Mouse (Mus musculus): Measurements from ENCODE around the gene Myl6b.
"Not testable (repeated sequence)": the region's sequence is repeated elsewhere in the genome, so short reads cannot be mapped to it uniquely, and the experiment has no call there.

The Myl6b gene

DNA sequence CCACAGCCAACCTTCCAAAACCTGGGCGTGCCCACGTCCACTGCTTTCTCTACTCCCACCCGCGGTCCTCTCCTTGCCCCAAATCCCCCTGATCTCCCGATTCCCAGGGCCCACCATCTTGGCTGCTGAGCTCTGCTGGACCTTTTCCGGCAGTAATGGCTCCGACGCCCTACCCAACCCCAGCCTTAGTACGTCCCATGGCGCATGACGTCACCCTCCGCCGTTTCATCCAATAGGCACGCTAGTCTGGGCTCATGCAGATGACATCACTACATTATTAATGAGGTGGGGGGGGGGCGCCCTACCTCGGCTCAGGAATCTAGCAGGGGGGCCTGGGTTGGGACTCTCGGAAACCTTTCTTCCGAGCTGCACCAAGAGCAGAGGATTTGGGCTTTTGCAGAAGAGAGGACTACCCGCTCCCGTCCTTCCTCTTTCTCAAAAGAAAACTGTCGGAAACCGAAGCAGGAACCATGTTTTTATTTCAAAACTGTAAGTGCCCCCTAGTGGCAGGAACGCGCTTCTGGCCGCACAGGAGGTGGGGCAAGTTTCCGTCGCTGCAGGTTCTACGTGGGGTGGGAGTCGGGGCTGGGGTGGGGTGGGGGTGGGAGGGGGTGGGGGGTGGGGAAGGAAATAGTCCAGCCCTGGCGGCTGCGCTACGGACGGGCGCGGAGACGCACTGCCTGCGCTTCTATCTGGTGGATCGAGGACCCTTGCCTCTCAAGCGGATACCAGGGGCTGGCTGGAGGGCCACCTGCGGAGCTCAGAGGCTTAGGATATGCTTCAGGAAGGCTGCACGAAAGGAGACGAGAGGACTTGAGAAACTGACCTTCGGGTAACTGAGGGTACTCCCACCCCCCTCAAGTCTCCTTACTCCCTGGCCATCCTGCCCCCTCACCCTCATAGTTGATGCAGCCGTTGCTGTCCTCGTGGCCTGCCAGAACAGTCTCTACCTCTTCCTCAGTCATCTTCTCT lies 4.5 kb downstream of the Myl6b start, which contains the start of gene Myl6:
Myl6 (minus strand) TSS at position 451 of the 972 bp plus-strand sequence.
- DNase-seq (ENCODE audit: extremely low read depth, low read depth) = peak; percentile 95

DNA sequence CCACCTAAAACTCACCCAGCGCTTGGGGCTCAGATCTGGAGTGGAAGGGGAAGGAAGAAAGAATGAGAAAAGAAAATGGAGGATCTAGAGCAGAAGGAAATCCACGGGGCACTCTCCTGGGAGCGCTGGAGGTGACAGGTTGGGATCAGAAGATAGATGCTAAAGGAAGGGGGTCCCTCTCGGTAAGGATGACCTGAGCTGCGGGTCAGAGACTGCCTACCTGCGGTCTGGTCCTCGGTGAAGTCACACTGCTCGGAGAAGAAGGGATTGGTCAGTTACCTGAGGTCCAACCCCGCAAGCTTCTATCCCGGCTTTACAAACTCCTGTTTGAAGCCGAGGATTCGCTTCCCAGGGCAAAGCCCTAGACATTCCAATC lies 5.2 kb downstream of the Myl6b start:
- DNase-seq (ENCODE audit: extremely low read depth, low read depth) = no peak

DNA sequence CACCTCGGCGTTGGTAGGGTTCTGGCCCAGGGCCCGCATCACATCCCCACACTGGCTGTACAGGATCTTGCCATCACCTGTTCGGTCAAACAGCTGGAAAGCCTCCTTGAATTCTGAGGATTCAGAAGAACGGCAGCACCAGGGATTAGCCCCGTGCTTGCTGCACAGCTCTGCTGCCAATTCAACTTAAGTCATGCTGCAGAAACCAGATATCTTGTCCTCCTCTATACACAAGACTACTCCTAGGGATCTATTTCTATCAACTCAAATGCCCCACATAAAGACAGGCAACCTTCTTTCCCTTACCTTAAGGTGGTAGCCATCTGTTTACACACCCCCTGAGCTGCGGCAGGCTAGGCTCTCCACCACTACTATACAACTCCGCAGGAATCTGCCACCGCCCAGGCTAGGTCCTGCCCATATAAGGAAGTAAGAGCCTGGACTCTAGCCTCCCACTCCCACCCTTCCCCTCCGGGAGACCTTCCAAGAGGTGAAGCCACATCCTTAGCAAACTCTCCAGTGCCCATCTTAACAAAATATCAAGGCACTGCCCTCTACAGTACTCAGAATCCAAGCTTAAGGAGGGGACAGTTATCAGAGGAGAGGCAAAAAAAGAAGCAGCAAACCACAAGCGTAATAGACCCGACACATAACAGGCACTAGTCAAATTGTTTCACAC lies 5.7 kb downstream of the Myl6b start:
- peak; percentile 53 for DNase-seq (ENCODE audit: extremely low read depth, low read depth)

DNA sequence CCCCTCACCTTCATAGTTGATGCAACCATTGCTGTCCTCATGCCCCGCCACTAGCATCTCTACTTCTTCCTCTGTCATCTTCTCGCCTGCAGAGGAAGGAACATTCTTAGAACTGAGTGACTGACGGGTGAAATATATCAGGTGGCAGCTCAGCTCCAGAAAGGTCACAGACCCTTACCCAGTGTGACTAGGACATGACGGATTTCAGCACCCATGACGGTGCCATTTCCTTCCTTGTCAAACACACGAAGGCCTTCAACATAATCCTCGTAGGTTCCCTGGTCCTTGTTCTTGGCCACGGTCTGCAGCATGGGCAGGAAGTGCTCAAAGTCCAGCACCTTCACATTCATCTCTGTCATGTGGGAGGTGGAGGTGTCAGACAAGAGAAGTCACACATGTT lies 6.4 kb downstream of the Myl6b start:
- not testable (repeated sequence) for DNase-seq (ENCODE audit: extremely low read depth, low read depth)

DNA sequence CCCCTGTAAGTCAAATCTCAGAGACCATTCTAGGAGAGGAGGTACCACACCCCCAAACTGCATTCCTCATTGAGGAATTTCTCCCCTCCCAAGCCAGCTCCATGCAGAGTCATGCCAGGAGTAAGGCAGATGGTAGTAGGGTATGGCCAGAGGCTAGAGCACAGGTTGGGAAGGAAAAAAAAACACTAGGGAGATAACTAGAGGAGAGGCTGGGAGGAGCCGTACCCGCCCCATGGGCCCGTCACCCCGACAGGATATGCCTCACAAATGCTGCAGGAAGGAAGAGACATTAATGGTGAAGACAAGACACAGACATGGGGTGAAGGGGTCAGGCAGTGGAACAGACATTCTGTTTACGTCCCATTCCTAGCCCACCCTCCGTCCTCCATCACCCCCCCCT lies 7.0 kb downstream of the Myl6b start:
- DNase-seq (ENCODE audit: extremely low read depth, low read depth) = no peak

DNA sequence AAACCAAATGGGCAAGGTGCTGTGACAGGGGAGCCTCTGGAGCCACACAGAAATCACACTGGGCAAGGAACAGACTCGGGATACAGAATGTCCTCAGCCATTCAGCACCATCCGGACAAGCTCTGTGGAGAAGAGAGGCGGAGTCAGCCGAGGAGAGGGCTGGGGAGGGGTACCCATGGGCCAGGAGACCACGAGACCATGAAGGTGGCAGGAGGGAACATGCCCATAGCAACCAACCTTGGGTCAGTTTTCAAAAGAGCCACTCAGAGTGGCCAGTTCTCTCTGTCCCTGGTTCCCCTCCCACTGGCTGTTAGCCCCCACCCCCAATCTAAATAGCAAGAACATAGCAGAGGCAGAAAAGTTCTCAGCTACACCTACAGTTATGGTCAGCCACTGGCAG lies 7.6 kb downstream of the Myl6b start:
- no peak for DNase-seq (ENCODE audit: extremely low read depth, low read depth)

DNA sequence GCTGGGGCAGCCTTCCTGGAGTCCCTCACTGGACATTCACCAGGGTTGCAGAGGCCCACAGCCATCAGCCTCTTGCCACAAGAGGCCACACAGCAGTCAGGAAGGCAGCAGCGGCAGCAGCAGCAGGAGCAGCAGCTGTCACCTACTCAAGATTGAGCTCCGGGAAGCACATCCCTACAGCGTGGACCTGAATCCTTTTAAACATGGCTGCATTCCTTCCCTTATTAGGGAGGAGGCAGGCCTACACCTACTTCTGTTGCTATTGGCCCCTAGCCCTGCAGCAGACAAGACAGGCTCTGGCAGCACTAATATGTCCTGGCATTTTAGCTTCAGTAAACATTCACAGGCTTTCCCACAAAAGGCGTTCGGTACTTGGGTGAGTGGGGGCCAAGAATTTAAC lies 8.3 kb downstream of the Myl6b start:
- DNase-seq (ENCODE audit: extremely low read depth, low read depth) = no peak

DNA sequence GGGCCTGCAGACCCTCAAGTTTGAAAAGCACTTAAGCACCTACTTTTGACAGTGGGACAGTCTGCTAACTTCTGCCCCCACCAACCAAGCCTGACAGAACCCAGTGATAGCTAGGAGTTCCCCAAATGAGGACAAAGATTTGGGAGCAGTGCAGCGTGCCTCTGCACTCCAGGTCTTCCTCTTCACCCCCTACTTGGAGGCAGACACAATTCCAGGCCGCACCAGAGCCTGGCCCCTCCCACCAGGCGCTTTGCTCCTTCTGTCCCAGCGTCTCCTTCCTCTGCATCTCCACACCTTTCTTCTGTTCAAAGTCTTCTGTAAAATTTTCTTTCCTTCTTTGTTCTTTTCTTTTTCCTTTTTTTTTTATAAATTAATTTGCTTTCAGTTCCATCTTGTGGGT lies 8.7 kb downstream of the Myl6b start:
- no peak for DNase-seq (ENCODE audit: extremely low read depth, low read depth)

DNA sequence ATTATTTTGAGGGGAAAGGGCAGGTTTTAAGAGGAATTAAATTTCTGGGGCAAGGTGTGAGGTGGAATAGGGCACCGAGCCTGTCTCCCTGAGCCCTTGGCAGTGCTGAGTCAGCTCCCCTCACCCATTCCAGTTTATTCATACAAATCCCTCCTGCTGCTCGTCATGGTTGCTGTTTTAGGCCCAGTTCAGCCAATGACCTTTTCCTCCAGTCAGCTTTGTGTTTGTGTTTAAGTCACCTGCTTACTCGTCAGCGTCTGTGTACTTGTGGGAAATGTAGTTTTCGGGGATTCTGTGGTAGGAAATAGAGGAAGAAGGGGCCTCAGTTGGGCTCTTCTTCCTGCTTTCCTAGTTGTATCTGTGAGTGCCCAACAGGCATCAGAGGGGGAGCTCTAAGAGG lies 9.1 kb downstream of the Myl6b start:
- no peak for DNase-seq (ENCODE audit: extremely low read depth, low read depth)

DNA sequence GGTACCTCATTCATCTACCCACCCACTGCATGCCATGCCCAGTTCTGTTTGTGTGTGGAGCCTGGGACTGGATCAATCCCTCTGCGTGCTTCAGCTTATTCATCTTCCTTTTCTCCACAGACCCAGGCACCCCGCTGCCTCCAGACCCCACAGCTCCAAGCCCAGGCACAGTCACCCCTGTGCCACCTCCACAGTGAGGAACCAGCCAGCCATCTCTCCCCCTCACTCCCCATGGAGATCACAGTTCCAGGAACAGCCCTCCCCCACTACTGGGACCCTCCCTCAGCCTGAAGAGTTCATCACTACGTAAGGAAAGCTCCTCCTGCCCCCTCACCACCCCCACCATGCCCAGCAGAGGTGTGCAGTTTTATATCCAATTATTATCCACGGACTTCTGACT lies 9.7 kb downstream of the Myl6b start:
- no peak for DNase-seq (ENCODE audit: extremely low read depth, low read depth)

DNA sequence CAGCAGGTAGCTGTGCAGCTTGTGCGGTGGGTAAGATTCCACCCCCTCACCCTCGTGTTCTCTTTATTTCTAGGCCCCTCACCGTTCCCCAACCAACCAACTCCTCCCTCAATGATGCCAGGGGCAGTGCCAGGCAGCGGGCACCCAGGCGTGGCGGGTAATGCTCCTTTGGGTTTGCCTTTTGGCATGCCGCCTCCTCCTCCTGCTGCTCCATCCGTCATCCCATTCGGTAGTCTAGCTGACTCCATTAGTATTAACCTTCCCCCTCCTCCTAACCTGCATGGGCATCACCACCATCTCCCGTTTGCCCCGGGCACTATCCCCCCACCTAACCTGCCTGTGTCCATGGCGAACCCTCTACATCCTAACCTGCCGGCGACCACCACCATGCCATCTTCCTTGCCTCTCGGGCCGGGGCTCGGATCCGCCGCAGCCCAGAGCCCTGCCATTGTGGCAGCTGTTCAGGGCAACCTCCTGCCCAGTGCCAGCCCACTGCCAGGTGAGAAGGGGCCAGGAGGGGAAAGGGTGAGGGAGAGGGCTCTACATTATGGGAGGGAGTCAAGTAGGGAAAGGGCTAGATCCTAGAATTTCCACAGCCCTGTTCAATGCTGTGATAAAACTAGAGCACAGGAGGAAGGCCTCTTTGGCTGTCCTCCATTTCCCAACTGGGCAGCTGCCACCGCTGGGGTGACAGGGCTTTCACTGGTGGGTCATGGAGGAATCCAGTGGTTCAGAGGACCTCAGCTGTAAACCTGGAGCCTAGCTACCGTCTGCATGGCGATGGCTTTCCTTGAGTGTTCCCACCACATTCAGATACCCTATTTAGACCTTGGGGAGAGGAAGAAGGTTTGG lies 10.4 kb downstream of the Myl6b start:
- no peak for DNase-seq (ENCODE audit: extremely low read depth, low read depth)

DNA sequence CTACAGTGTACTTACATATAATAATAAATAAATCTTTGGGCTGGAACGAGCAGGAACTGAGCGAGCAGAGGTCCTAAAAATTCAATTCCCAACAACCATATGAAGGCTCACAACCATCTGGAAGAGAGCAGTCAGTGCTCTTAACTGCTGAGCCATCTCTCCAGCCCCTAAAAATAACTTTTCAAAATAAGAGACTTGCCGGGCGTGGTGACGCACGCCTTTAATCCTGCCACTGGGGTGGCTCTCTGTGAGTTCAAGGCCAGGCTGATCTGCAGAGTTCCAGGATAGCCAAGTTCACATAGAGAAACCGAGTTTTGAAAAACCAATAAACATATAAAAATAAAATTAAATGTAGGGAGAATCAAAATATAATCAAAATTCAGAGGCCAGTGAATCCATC lies 12.1 kb downstream of the Myl6b start:
- no peak for DNase-seq (ENCODE audit: extremely low read depth, low read depth)

DNA sequence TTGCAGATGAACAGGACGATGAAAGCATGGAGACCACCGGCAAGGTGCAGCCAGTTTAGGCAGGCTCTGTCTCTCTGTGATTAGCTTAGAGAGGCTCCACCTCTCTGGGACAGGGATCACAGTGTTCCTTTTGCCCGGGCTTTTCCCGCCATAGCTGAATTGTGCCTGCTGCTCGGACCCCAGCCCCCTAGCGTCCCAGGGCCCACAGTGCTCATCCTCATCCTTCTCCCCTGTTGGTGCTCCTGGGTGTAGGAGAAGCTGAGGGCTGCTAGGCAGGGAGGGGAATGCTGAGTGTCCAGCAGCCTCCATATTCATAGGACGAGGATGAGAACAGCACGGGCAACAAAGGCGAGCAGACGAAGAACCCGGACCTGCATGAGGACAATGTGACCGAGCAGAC lies 24.1 kb downstream of the Myl6b start:
- DNase-seq (ENCODE audit: extremely low read depth, low read depth) = no peak

DNA sequence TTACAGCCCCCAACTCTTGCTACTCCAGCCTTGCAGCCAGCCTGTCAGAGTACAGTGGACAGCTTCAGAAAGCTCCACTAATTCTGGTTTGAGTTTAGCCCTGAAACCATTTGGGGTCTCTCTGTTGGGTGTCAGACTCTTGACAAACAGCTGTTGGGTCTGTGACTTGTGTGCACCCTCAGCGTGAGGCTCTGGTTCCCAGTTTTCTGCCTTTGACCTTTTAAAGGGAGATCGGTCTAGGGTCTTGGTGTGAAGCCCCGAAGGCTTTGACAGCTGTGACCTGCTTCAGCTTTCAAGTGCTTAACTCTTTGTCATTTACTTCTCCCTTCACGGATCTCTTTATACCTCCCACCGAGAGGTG lies 38.2 kb downstream of the Myl6b start:
- no peak for DNase-seq (ENCODE audit: extremely low read depth, low read depth)

DNA sequence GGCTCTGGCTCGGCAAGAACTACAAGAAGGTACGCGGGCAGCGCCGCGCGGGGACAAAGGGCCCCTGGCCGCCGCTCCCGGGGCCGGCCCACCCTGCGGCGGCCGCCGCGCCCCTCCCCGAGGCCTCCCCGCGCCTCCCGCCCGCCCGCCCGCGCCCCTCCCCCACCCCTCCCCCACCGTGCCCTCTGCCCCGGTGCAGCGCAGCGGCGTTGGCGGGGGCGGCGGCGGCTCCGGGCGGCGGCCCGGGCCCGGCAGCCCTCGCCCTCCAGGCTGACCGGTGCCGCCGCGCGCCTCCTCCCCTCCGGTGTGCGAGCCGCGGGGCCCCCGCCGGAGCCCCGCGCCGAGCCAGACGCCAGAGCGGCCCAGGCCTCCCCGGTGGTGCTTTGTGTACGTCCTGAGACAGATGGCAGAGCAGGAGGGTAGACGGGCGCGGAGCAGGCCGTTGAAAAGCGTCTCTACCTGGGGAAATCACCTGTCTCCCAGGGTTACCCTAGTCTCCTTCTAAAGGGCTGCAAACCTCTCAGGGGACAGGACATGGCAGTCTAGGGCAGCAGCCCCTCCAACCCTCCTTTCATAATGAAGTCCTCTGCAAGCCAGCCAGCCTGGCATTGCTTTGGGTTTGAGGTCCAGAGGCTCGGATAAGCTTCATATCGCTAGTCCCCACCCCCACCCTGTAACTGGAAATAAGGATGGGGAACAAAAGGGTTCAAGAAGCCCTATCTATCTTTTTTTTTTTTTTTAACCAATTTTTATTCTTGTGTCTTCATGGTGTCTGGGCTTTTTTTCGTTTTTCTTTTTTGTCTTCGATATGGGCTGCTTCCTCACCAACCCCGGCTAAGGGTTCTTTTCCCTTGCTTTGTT lies 38.8 kb downstream of the Myl6b start:
- DNase-seq (ENCODE audit: extremely low read depth, low read depth) = peak; percentile 58

DNA sequence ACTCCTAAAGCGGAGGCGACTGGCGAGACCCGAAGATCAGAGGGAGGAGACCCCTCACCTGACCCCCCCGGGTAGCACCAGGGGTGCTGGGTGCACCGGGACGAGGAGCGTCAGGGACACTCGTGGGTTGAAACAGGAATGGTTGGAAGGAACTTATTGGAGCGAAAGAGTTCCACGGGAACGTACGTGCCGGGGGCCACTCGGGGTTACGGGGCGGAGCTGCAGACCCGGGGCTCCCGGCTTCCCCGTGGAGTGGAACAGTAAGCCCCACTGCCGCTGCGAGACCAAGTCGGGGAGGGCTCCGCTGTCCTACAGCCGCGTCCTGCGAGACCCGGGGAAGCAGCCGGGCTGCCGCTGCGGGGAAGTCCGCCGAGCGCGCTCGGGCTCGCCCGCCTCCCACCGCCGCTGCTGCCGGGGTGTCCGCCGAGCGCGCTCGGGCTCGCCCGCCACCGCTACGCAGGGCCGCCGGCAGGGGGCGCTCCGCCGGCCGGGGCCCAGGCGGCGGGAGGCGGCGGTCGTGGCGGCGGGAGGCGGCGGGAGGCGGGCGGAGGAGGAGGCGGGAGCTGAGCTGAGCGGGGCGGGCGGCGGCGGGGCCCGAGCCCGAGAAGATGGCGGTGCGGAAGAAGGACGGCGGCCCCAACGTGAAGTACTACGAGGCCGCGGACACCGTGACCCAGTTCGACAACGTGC lies 39.6 kb downstream of the Myl6b start, which contains the start of gene Smarcc2:
Smarcc2 (plus strand) TSS at position 530 of the 690 bp plus-strand sequence.
- DNase-seq (ENCODE audit: extremely low read depth, low read depth) = peak; percentile 19

DNA sequence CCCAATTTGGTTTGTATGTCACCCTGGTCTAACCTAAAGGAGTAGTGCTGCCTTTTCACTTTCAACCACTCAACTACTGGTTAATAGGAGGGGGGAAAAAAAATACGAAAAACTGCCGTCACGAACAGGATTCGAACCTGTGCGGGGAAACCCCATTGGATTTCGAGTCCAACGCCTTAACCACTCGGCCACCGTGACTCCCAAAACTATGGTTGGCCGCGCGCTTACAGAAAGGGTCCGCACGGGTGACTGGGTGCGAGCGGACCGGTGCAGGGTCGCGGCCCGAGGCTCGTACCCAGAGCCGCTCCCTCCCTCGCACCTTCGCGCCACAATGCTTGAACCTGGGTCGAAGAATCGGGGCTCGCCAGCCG lies 40.2 kb downstream of the Myl6b start:
- DNase-seq (ENCODE audit: extremely low read depth, low read depth) = peak; percentile 68

DNA sequence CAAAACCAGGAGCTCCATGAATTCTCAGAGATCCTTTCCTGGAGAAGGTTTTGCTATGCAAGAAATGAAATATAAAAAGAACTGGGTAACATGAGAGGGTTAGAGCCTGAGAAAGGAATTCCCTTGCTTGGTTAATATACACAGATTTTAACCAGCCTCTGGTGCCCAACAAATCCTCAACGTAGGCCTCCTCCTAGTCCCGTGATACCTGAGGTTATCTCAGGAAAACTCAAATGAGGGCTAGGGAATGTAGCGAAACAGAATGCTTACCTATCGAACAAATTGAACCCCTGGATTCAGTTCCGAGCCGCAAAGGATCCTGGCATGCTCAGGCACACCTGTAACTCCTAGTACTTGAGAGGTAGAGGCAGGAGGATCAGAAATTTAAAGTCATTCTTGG lies 40.8 kb downstream of the Myl6b start:
- DNase-seq (ENCODE audit: extremely low read depth, low read depth) = no peak

DNA sequence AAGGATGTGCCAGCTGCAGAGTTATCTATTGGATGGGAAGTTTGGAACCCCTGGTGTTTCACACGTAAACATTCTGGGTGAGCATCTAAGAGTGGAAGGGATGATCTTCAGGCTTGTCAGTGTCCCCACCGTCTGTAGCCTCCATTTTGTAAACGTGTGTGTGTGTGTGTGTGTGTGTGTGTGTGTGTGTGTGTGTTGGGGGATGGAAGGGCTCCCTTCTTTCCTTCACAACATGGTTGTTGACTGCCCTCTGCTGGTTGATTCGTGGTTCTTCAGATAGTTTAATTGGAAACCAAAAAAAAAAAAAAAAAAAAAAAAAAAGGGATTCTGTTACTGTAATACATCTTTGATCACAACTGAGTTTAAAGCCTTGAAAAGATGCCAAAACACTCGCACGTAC lies 43.2 kb downstream of the Myl6b start:
- DNase-seq (ENCODE audit: extremely low read depth, low read depth) = peak; percentile 66

DNA sequence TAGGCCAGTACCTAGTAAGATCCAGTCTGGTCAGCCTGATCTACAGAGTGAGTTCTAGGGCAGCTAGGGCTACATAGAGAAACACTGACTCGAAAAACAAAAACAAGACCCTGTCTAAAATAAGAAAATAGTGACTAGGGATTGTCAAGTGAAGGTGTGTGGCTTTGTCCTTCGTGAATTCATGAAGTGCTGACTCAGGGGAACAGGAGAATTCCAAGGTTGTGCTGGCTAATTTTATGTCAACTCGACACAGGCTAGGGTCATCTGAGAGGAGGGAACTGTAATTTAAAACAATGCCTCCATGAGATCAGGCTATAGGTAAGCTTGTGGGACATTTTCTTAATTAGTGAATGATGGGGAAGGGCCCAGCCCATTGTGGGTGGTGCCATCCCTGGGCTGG lies 44.0 kb downstream of the Myl6b start:
- DNase-seq (ENCODE audit: extremely low read depth, low read depth) = no peak
